Mouse (Mus musculus) small intestine, adult 2 months (tissue): Measurements from ENCODE around the gene Ambra1. TPM values are rescaled to one million over a fixed set of nuclear protein-coding genes. Genes with fewer than 3 reads are reported as not detected.

ENCODE experiments used
- H3K27ac ChIP-seq: fragments of 200-500 bp; 2 replicates; pipeline ENCODE4 v1.5.1; 2012; ENCODE audit warnings: low read depth, low read length, control low read depth, inconsistent platforms; ENCODE audit not compliant: insufficient read depth
- H3K27me3 ChIP-seq: fragments of 200-500 bp; 2 replicates; pipeline ENCODE4 v1.6.1; 2012; ENCODE audit warnings: mild to moderate bottlenecking, moderate library complexity, low read length, inconsistent platforms; ENCODE audit not compliant: control insufficient read depth, insufficient read depth
- H3K36me3 ChIP-seq: fragments of 200-500 bp; 2 replicates; pipeline ENCODE4 v1.6.1; 2012; ENCODE audit warnings: mild to moderate bottlenecking, low read length, control low read depth, inconsistent platforms; ENCODE audit not compliant: control insufficient read depth, insufficient read depth
- H3K4me1 ChIP-seq: fragments of 200-500 bp; 2 replicates; pipeline ENCODE4 v1.6.1; 2012; ENCODE audit warnings: low read length, inconsistent platforms, mixed read lengths; ENCODE audit not compliant: control insufficient read depth, insufficient read depth, insufficient read length
- H3K4me3 ChIP-seq: fragments of 200-500 bp; 2 replicates; pipeline ENCODE4 v1.5.1; 2012; ENCODE audit warnings: low read depth, mild to moderate bottlenecking, control low read depth, inconsistent platforms, low read length, moderate library complexity
- CTCF ChIP-seq: fragments of 200-500 bp; IDR thresholded peaks from 2 replicates; pipeline ENCODE4 v1.5.1; 2012; ENCODE audit warnings: low read depth, mild to moderate bottlenecking, control low read depth, inconsistent platforms, low read length, moderate library complexity, mixed read lengths; ENCODE audit not compliant: insufficient replicate concordance, insufficient read length; ENCODE audit errors: extremely low read depth
- POLR2A ChIP-seq: fragments of 200-500 bp; IDR thresholded peaks from 2 replicates; pipeline ENCODE4 v1.6.1; 2012; ENCODE audit warnings: low read depth, mild to moderate bottlenecking, control low read depth, inconsistent platforms, low read length, moderate library complexity
- WGBS: fragments of 180-500 bp; shearing (Covaris S2); methylation state at CpG from one replicate; pipeline ENCODE4 v1.1.7; 2018; 5-methylcytosine and 5-hydroxymethylcytosine counted together
- polyA plus RNA-seq: library from polyadenylated mRNA; depleted of rRNA; stranded (reverse); fragments of >200 nt; gene quantifications from 2 replicates; pipeline ENCODE4 v1.2.3, GENCODE M21; 2012

The Ambra1 gene
- polyA plus RNA-seq, 1 experiment: 20.7 TPM

DNA sequence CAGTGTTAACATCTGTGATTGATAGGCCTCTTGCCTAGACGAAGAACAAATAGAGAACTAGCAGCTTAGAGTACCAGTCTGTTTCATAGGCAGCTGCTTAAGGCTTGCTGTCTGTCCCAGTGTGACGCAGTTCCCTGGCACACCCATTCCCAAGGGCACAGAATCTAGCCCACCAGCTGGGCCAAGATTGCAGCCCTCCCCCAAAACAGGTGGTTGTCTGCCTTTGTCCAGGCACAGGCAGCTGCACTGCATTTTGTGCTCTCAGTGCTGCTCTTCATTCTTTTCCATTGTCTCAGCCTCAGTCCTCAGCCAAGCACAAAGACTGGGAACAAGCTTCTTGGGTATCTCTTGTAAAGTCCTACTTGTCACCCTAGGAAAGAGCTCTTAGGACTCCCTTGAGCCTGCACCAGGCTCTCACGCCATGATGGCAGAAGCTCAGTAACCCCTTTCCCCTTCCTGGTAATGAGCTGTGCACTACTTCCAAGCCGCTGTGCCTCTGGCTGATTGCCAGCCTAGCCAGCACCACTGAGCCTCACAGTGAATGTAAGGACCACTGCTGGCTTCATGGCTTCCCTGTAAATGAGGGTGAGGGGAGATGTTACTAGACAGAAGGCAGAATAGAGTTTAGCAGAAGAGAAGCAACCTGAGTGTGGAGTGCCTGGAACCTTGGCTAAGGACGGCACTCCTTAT, 174.8 kb downstream of the Ambra1 start:
- WGBS: 78% methylated on average over 5 of the region's 5 CpGs
- Histone ChIP-seq H3K27me3 (no peaks in the 10 kb centered on the region), H3K27ac (no peak overlapping the region), H3K36me3 (peaks cover 33% of the 10 kb centered on the region), H3K4me3 (no peak overlapping the region), H3K4me1 (no peaks in the 10 kb centered on the region)
- TF ChIP-seq POLR2A: no peak
- TF ChIP-seq CTCF: no peak

DNA sequence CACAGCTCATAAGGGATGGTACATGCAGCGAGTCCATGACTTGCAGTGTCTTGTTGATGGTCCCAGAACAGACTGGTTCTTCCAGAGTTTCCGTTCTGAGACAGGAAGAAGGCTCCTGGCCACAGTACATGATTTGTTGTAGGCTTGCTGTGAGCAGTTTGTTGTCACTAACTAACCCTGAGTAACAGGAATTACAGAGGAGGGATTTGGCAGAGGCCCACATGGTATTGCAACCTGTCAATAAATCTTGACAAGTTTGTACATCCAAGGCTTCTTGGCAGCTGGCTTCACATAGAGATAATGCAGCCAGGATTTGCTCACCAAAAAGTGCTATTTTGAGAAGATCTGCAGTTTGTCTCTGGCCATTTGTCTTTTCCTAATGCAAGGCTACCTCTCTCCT, 176.2 kb downstream of the Ambra1 start:
- no peak for TF ChIP-seq CTCF
- TF ChIP-seq POLR2A: no peak
- 92% methylated on average over 2 of the region's 2 CpGs for WGBS
- H3K27ac ChIP-seq: no peak overlapping the region
- H3K27me3 ChIP-seq: no peaks in the 10 kb centered on the region
- no peaks in the 10 kb centered on the region for H3K4me1 ChIP-seq
- H3K4me3 ChIP-seq: no peak overlapping the region
- peaks cover 30% of the 10 kb centered on the region for H3K36me3 ChIP-seq

- WGBS: 55% methylated on average over 3 of the region's 3 CpGs
- no peaks in the 10 kb centered on the region for H3K27me3 ChIP-seq
- no peak overlapping the region for H3K27ac ChIP-seq
- no peak overlapping the region for H3K4me3 ChIP-seq
- TF ChIP-seq POLR2A (no peak), CTCF (no peak)
- peaks cover 65% of the 10 kb centered on the region for H3K36me3 ChIP-seq
- H3K4me1 ChIP-seq: no peaks in the 10 kb centered on the region
Observed at GRCm38 (mm10) chr2:91912616-91913015, 182.7 kb downstream of the Ambra1 start.

GRCm38 (mm10) chr2:91913328-91914110, 183.6 kb downstream of the Ambra1 start:
- 85% methylated on average over 7 of the region's 7 CpGs for WGBS
- no peaks in the 10 kb centered on the region for H3K4me1 ChIP-seq
- H3K27ac ChIP-seq: no peak overlapping the region
- no peak overlapping the region for H3K4me3 ChIP-seq
- H3K36me3 ChIP-seq: peaks cover 71% of the 10 kb centered on the region
- TF ChIP-seq CTCF (no peak), POLR2A (no peak)
- H3K27me3 ChIP-seq: no peaks in the 10 kb centered on the region

DNA sequence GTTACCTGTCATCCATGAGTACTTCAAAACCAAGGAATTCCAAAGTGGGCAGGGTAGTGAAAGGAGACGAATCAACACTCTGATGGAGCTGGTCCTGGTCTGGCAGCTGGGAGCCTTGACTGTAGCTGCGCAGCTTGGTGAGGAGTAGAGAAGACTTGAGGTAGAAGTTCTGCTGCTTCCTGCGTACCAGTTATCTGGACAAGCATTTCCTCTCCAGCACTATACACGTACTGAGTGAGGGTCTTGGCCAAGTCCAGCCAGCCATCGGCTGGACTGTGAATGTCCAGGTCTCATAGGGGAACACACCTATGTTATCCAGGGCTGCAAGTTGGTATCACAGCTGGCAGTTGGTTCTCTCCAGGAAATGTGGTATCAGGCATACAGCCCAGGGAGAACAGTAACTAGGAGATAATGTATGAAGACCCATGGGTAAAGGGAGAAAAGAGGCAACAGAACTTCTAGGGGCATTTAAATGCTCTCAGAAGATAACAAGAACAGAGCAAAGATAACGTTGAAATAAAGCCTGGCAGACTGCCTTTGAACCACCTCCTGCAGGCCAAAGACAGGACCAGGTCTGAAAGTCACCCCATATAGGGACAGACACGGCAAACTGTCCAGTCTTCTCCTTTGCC, 186.5 kb downstream of the Ambra1 start:
- Histone ChIP-seq H3K4me1 (peaks cover 3% of the 10 kb centered on the region), H3K36me3 (peaks cover 58% of the 10 kb centered on the region), H3K27ac (no peak overlapping the region), H3K27me3 (0 out of 2 replicates have a peak, but pooled peaks cover under 1% of the 10 kb centered on the region), H3K4me3 (no peak overlapping the region)
- 81% methylated on average over 7 of the region's 7 CpGs for WGBS
- no peak for TF ChIP-seq POLR2A

GRCm38 (mm10) chr2:91917096-91917495, 187.2 kb downstream of the Ambra1 start:
- Histone ChIP-seq H3K4me1 (peaks cover 8% of the 10 kb centered on the region), H3K27ac (no peak overlapping the region), H3K36me3 (peaks cover 51% of the 10 kb centered on the region), H3K27me3 (peaks cover 7% of the 10 kb centered on the region), H3K4me3 (no peak overlapping the region)
- TF ChIP-seq POLR2A (no peak), CTCF (no peak)
- WGBS: 92% methylated on average over 7 of the region's 7 CpGs

DNA sequence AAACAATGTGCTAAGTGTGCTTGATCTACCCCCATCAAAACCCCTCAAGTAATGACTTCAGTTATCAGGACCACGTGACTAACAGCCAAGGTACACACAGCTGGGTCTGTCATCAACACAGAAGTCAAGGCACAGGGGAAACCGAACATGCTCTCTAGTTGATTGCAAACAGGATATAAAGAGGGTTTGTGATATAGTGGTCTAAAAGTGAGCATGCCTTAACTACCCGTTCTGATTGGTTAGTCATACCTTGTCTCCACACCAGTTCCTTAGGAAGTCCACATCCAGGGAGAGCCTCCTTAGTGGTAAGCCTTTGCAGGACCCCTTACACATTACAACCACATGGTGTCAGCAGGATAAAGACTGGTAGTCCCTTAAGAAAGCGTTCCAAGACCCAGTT, 190.2 kb downstream of the Ambra1 start:
- Histone ChIP-seq H3K27me3 (peaks cover 25% of the 10 kb centered on the region), H3K4me1 (peaks cover 22% of the 10 kb centered on the region), H3K27ac (no peak overlapping the region), H3K4me3 (no peak overlapping the region), H3K36me3 (peaks cover 25% of the 10 kb centered on the region)
- TF ChIP-seq POLR2A (no peak), CTCF (no peak)
- WGBS: 42% methylated on average over 4 of the region's 4 CpGs
